Mouse (Mus musculus) cerebellum, postnatal 14 days (tissue): ENCODE data around the gene Pacsin2.

Source experiments
- DNase-seq, 2 experiments: peaks; one replicate each; pipeline ENCODE4 v3.0.0; 2021; ENCODE audit warnings: mixed read lengths in 2 of 2

Pacsin2 gene

DNA sequence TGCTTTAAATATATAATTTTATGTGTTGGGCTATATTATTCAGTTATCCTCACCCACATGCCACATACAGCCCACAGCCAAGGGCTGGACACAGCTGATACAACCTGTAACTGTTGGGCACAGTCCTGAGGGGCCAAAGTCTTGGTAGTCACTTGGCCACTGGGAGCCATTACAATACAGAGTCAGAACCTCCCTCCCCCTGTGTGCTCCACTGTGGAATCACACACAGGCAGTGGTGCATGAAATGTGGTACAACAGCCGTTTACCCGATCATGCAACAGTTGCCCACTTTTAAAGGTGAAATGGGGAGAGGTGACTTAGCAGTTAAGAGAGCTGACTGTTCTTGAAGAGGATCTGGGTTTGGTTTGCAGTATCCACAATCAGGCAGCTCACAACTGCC, 14.4 kb downstream of the Pacsin2 start:
- DNase-seq: no peak

DNA sequence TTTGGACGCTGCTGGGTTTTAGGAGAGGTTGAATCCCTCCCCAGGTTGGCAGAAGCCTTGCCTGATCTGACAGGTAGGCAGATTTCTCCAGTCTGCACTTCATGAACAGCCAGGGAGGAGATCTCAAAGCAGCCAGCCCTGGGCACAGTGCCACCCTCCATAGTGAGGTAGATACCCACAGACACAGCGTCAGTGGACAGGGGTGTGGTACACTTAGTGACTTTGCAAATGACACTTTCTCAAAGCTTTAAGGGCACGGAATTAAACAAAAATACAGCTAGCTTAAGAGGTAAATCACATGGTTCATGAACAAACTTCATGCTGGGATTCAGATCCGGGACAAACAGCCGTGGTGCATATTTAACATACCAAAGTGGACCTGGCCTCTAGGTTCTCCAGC, 15.8 kb downstream of the Pacsin2 start:
- DNase-seq: peak; percentile 20 to 33

DNA sequence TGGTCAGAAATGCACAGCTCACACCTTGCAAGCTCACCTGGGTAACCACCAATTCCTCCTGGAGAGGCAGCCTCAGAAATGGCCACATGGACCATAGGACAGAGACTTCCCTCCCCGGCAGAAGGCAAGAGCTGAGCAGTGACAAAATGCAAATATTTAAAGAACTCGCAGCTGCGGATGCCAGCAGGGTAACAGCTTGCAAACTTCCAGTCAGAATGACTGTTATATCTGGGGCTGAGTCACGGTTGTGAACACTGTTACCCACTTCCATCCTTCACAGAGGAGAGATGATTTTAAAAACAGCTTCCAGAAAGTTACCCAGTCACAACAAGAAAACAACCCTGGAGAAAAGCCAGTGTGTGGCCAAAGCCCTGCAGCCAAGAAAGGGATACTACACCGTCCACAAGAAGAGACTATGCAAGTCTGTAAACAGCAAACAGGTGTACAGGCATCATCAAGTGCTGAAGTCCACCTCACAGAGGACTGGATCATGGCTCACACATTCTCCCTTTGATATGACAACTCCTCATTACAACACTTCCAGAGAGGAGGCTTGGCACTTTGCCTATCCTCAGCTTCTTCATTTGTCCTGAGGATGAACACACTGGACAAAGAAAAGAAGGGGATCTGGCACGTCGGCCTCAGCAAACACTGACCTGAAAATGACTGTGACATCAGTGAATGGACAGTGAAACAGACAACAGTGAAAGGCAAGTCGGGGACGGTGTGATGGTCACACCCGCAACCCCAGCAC, 16.4 kb downstream of the Pacsin2 start:
- no peak for DNase-seq

DNA sequence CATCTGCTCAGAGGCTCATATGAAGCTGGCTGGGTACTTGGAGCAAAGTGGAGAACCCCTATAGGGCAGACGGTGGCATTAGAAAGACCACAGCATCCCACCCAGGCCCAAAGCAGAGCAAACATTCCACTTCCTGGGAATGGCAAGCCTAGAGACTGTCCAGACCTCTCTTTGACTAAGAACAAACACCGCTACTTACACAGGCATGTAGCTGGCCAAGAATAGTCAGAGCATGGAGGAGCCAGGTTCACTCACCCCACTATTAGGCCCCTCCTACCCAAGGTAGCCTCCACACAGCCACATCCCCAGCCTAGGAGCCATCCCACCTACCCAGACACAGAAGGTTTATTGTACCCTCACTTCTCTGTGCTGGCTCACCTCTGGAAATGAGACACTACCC, 18.5 kb downstream of the Pacsin2 start:
- no peak for DNase-seq

DNA sequence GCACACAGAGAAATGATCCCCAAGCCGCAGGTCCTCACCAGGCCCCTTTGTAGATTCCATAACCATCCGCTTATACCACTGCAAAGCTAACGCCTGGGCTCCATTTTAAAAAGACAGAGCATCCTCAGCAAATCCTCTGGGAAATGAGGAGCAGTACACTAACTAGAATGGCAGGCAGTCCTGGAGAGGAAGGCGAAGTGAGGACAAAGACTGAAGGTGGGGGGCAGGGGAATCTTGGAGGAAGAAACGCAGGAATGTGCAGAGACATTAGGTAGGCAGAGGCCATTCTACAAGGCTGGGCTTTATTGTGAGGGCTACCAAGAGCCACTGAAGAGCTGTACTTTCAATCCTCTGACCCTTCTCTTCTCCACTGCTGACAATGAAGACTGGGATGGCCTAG, 19.0 kb downstream of the Pacsin2 start:
- no peak for DNase-seq

- DNase-seq: no peak
These were observed 20.0 kb downstream of the Pacsin2 start for GRCm38 (mm10) chr15:83444425-83444824.

- no peak for DNase-seq
These were observed 21.8 kb downstream of the Pacsin2 start for GRCm38 (mm10) chr15:83442495-83443037.

GRCm38 (mm10) chr15:83440726-83441125, 23.7 kb downstream of the Pacsin2 start:
- DNase-seq: no peak

DNA sequence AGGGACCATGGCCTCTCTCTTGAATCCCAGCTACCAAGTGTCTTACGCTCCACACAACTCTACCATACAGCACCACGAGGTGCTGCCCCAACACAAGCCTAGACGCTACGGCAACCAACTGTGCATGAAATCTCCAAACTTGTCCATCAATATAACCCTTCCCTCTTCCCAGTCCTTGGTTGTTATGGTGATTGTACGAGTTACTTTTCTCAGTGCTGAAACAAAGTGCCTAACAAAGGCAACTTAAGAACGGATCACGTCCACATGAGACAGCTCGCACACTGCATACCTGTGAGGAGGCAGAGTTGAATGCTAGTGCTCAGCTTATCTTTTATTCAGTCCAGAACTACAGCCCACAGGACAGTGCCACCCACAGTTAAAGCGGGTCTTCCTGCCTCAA, 27.9 kb downstream of the Pacsin2 start:
- no peak for DNase-seq

DNA sequence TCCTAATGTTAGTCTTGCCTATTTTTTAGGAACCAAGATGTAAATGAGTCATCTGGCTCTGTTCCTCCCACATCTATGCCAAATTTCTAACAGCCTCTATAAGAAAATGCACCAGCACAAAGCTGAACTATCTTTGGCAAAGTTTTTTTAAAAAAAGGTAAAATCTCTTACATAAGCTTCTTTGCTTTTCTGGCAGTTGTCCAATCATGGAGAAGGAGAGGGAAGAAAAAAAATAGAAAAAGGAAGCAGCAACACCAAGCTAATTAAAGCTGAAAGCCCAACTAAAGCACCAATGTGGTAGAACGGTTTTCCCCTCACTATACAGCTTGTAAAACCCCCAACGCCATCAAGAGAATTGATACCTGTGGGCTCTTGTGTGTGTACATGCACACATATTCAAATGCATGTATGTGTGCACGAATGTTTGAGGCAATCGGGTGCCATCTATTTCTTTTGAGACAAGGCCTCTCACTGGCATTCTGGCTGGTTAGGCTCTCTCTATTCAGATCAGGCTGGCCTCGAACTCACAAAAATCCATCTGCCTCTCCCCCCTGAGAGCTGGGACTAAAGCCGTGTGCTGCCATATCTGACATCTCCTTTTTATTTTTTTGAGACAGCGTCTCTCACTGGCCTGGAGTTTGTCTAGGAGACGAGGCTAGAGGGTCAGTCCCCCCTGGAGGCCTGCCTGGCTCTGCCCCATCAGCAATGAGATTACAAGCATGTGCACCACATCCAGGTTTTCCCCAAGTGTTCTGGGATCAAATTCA, 28.9 kb downstream of the Pacsin2 start:
- DNase-seq: no peak

DNA sequence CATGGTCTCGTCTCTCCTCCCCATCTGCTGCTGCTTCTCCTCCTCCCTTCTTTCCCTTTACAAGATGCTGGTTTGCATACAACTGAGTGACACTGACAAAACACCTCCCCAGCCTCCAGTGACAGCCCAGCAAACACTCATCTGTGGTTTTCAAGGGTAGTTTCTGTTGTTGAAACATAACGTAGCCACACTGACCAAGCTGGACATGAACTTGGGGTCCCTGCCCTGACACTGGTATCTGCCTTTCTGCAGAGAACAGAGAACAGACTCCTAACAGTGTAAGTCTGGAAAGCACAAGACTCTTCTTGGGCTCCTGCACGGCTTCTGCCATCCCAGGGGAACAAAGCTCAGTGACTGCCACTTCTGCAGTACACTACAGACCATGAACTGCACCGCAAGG, 29.7 kb downstream of the Pacsin2 start:
- no peak for DNase-seq

GRCm38 (mm10) chr15:83433344-83433743, 31.1 kb downstream of the Pacsin2 start:
- no peak for DNase-seq

DNA sequence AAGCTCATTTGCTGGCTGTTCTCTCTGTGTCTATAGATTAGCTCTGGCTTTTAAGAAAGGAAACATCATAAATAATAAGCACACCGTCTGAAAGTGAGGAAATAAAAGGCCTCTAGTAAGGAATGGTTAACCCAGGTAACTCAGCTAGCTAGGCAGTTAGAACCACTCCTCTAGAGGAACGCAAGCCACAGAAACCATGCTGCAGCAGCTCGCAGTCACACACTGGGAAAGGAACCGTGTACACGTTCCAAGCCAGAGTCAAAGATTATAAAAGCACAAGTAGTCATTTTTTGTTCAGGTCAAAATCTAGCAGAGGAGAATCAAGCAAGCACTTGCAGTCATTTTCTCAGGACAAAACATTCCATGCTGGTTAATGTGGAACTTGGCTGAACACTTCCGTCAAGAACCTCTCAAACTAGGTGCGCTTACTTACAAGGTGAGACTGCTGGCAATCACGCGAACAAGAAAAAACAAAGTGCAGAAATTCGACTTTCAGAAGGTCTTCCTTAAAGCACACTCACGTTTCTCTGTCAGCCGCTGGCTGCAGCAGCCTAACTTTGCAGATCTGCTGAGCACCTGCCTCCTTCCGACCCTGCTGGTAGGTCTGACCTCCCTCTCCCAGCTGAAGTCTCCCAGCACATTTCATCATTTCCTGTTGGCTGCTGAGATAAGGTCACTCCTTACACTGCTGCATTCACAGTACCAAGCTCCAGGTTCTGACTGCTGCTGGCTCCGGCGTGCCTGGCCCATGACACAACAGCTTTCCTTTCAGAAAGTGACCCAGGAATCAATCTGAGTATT, 32.0 kb downstream of the Pacsin2 start:
- DNase-seq: no peak

DNA sequence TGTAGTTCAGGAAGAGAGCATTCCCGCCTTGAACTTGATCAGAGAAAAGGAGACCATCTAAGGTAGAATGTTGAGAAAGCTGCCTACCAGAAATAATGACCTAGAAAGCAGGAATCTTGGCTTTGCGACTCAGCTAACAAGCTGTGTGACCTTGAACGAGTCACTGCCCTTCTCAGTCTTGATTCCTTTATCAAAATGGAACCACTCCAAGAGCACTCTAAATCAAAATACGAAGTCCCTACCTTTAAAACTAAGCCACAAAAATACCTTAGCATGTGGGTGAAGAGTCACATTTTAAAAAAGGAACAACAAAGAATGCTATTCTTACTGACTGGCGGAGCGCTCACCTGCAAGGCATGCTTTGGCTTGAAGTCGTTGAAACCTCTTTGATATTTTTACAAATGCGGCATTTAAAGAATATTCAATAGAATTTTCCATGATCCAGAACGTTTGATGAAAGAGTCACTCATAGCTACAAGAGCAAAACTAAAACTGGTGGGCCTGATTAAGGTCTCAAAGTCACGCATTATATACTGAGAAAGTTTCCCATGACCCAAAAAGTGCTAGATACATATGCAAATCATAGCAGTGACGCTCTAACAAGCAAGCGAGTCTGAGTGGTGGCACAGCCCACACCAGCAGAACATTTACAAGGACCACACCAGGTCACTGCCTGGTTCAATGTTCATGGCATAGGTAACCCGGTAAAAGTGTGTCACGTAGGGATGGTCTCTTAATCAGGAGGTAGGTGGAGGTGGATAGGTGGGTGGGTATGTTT, 33.2 kb downstream of the Pacsin2 start:
- DNase-seq: no peak

DNA sequence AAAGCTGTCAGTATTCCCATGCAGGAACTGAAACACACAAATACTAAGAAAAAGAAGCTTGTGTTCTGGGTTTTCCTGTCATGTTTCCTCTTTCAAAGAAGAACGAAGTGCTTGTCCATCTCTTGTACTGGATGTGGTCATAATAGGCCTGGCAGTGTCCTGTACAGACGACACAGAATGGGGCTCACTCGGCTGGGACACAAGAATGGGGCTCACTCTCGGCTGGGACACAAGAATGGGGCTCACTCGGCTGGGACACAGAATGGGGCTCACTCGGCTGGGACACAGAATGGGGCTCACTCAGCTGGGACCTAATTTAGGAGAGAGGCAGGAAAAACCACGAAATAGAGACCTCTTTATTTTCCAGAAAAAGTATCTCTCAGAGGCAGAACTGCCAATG, 34.0 kb downstream of the Pacsin2 start:
- no peak for DNase-seq

DNA sequence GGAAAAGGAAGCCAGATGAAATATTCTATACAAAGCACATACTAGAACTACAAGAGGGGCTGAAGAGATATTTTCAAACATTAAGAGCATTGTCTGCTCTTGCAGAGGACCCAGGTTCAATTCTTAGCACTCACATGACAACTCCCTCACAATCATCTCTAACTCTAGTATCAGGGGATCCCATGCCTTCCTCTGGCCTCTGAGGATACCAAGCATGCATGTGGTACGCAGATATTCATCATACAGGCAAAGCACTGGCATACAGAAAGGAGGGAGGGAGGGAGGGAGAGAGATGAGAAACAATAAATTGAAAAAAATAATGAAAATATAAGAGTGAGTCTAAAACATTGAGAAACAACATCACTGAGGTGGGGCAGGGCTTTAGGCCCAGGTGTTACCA, 35.8 kb downstream of the Pacsin2 start:
- DNase-seq: no peak

DNA sequence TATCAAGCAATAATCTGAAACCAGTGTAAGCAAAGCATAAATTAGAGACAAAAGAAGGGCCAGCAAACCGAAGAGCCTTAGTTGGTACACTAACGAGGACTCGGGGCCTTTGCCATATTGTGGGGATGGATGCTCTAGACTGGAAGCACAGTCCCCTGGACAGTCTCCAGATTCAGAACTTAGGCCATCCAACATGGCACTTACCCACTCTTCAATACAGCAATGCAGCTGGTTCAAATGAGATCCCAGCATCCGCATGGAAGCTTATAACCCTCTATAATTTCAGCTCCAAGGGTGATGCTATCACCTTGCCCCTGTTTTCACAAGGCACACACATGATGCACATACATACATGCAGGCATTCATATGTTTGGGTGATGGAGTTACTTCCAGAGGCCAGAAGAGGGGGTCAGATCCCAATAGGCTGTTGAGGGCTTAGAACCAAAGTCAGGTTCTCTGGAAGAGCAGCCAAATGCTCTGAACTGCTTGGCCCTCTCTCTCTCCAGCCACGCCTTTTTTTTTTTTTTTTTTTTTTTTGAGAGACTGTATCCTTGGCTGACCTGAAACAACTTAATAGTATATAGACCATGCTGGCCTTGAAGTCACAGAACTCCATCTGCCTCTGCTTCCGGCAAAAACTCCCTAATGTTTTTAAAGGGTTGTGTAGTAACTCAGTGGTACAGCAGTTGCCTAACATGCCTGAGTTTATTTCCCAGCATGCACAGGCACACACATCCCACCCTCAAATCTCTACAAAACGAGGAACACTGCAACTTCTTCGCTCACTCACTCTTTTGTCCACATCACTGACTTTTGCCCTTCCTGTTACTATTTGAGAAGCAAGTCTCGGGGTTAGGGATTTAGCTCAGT, 36.9 kb downstream of the Pacsin2 start:
- no peak for DNase-seq

GRCm38 (mm10) chr15:83425794-83426193, 38.6 kb downstream of the Pacsin2 start:
- DNase-seq: no peak

DNA sequence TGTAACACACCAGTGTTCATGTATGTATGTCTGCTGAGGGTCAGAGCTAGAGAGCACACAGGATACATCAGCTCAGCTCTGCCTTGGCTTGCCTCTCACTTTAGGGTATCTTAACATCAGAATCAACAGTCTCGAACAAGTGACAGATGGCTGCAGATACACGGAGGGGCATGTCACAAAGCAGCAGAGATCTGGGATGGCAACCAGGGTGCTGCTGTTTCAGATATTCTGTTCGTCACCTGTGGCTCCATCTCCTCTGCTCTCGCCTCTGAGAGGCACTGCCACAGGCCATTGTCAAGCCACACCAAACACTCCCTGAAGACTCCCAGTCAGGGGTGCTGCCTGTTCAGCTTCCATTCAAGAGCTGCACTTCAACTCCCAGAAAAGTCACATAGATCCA, 39.1 kb downstream of the Pacsin2 start:
- no peak for DNase-seq

DNA sequence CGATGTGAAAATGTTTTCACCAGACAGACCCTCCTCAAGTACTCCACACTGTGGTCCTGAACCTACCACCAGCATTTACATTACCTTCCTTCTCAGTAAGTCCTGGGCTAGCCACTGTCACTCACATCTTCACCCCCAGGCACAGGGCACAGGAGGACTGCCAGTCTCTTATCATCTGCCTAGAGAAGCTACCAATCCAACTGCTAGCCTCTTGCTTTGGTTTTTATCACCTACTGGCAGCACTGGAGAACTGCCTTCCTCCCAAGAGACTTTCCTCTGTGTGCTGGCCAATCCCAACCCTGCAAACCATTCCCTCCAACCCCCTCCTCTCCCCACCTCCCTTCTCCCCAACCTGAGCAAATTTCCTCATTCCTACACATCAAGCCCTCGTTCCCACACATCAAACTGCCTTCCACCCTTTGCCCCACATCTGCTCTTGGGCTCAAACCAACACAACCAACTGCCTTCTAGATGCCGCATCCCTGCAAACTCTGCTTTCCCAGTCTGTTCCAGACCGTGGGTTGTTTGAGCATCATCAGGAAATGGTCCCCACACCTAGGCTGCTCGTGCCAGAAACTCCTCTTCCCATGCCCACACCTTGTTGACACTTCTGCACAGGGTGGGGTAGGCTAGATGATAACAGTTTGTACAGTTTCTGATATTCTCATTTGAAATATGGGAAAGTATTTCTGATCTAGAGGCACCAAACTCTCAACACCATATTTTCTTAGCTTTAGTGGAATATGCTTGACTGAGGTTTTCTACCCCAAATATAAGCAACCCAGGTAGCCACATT, 40.6 kb downstream of the Pacsin2 start:
- DNase-seq: no peak
